Mouse (Mus musculus): ENCODE data around the gene Klf5. TPM values are rescaled to one million over a fixed set of nuclear protein-coding genes. Genes with fewer than 3 reads are reported as not detected.

Gene Klf5
- total and polyA plus RNA-seq, 2 experiments, result 0.09 to 0.12 TPM

GRCm38 (mm10) chr14:99292176-99292575 lies 6.3 kb upstream of the Klf5 start:
- H3K4me3 ChIP-seq (ENCODE audit: insufficient read depth, low read depth, low read length), result no peak overlapping the region
- 94% methylated on average over 5 of the region's 5 CpGs for WGBS
- no peak overlapping the region for H3K9ac ChIP-seq (ENCODE audit: low read depth, low read length)
- no peaks in the 10 kb centered on the region for H3K4me1 ChIP-seq (ENCODE audit: control insufficient read depth, insufficient read depth, low read length)
- H3K27me3 ChIP-seq (ENCODE audit: control insufficient read depth, insufficient read depth, low read length), result no peaks in the 10 kb centered on the region
- no peaks in the 10 kb centered on the region for H3K36me3 ChIP-seq (ENCODE audit: control insufficient read depth, insufficient read depth, low read length)
- no peaks in the 10 kb centered on the region for H3K79me2 ChIP-seq (ENCODE audit: control insufficient read depth, insufficient read depth, low read length)
- no peak for TF ChIP-seq CTCF (IDR thresholded peaks at IDR 0.05; ENCODE audit: low read depth, low read length)
- no peak for TF ChIP-seq POLR2A (IDR thresholded peaks at IDR 0.05; ENCODE audit: extremely low read depth, insufficient read depth, low read length)
- H3K27ac ChIP-seq (replicated peaks; ENCODE audit: insufficient read depth, low read depth, low read length), result no peak overlapping the region
- DNase-seq (ENCODE audit: extremely low read depth, low read depth, low spot score), result no peak

GRCm38 (mm10) chr14:99294424-99294823 lies 4.1 kb upstream of the Klf5 start:
- DNase-seq (ENCODE audit: extremely low read depth, low read depth, low spot score), result no peak
- Histone ChIP-seq H3K27me3 (ENCODE audit: control insufficient read depth, insufficient read depth, low read length) (peaks cover 8% of the 10 kb centered on the region), H3K36me3 (ENCODE audit: control insufficient read depth, insufficient read depth, low read length) (no peaks in the 10 kb centered on the region), H3K79me2 (ENCODE audit: control insufficient read depth, insufficient read depth, low read length) (no peaks in the 10 kb centered on the region), H3K27ac (replicated peaks; ENCODE audit: insufficient read depth, low read depth, low read length) (no peak overlapping the region), H3K4me1 (ENCODE audit: control insufficient read depth, insufficient read depth, low read length) (no peaks in the 10 kb centered on the region; the same call in 1 of the 2 replicates), H3K9ac (ENCODE audit: low read depth, low read length) (no peak overlapping the region), H3K4me3 (ENCODE audit: insufficient read depth, low read depth, low read length) (no peak overlapping the region)
- WGBS, result 93% methylated on average over 8 of the region's 8 CpGs
- TF ChIP-seq POLR2A (IDR thresholded peaks at IDR 0.05; ENCODE audit: extremely low read depth, insufficient read depth, low read length), result no peak
- TF ChIP-seq CTCF (IDR thresholded peaks at IDR 0.05; ENCODE audit: low read depth, low read length), result no peak

GRCm38 (mm10) chr14:99295606-99296341 lies 2.7 kb upstream of the Klf5 start:
- Histone ChIP-seq H3K27me3 (ENCODE audit: control insufficient read depth, insufficient read depth, low read length) (peaks cover 8% of the 10 kb centered on the region), H3K27ac (replicated peaks; ENCODE audit: insufficient read depth, low read depth, low read length) (no peak overlapping the region), H3K36me3 (ENCODE audit: control insufficient read depth, insufficient read depth, low read length) (no peaks in the 10 kb centered on the region), H3K9ac (ENCODE audit: low read depth, low read length) (no peak overlapping the region), H3K4me3 (ENCODE audit: insufficient read depth, low read depth, low read length) (no peak overlapping the region), H3K79me2 (ENCODE audit: control insufficient read depth, insufficient read depth, low read length) (no peaks in the 10 kb centered on the region), H3K4me1 (ENCODE audit: control insufficient read depth, insufficient read depth, low read length) (no peaks in the 10 kb centered on the region; the same call in 1 of the 2 replicates)
- no peak for DNase-seq (ENCODE audit: extremely low read depth, low read depth, low spot score)
- WGBS, result 21% methylated on average over 15 of the region's 15 CpGs
- TF ChIP-seq POLR2A (IDR thresholded peaks at IDR 0.05; ENCODE audit: extremely low read depth, insufficient read depth, low read length), result no peak
- no peak for TF ChIP-seq CTCF (IDR thresholded peaks at IDR 0.05; ENCODE audit: low read depth, low read length)

GRCm38 (mm10) chr14:99299022-99299481 lies 561 bp downstream of the Klf5 start:
- peak overlapping the region; percentile 42 for H3K9ac ChIP-seq (ENCODE audit: low read depth, low read length)
- TF ChIP-seq POLR2A (IDR thresholded peaks at IDR 0.05; ENCODE audit: extremely low read depth, insufficient read depth, low read length), result no peak
- no peak for TF ChIP-seq CTCF (IDR thresholded peaks at IDR 0.05; ENCODE audit: low read depth, low read length)
- peaks cover 11% of the 10 kb centered on the region for H3K27me3 ChIP-seq (ENCODE audit: control insufficient read depth, insufficient read depth, low read length)
- no peak overlapping the region for H3K27ac ChIP-seq (replicated peaks; ENCODE audit: insufficient read depth, low read depth, low read length)
- no peak for DNase-seq (ENCODE audit: extremely low read depth, low read depth, low spot score)
- no peaks in the 10 kb centered on the region for H3K36me3 ChIP-seq (ENCODE audit: control insufficient read depth, insufficient read depth, low read length)
- no peaks in the 10 kb centered on the region for H3K79me2 ChIP-seq (ENCODE audit: control insufficient read depth, insufficient read depth, low read length)
- no peaks in the 10 kb centered on the region; the same call in 1 of the 2 replicates for H3K4me1 ChIP-seq (ENCODE audit: control insufficient read depth, insufficient read depth, low read length)
- WGBS, result under 1% methylated on average over 60 of the region's 60 CpGs
- peak overlapping the region; percentile 46; the same call in 1 of the 2 replicates for H3K4me3 ChIP-seq (ENCODE audit: insufficient read depth, low read depth, low read length)

DNA sequence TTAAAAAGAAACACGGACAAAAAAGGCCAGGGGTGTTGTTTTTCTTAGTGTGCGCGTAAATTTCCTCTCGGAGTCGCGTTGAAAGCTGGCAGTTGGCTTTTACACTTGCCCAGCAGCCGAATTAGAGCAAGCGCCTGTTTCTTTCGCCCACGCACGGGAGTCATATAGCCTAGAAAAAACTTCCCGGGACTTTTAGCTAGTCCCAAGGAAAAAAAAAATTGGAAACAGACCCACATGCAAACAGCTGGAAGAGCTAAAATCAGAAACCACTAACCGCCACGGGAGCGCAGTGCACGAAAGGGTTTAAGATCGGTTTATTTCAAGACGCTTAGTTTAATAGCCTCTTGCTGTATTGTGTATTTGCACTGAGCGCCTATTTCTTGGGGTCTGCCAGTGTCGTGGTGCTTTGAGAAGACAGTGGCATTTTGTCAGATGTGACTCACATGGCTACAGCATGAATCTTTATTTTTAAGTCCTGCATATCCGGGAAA lies 1.3 kb downstream of the Klf5 start:
- WGBS, result 14% methylated on average over 21 of the region's 21 CpGs
- no peak overlapping the region for H3K27ac ChIP-seq (replicated peaks; ENCODE audit: insufficient read depth, low read depth, low read length)
- no peaks in the 10 kb centered on the region for H3K36me3 ChIP-seq (ENCODE audit: control insufficient read depth, insufficient read depth, low read length)
- TF ChIP-seq POLR2A (IDR thresholded peaks at IDR 0.05; ENCODE audit: extremely low read depth, insufficient read depth, low read length), result no peak
- no peak for TF ChIP-seq CTCF (IDR thresholded peaks at IDR 0.05; ENCODE audit: low read depth, low read length)
- H3K27me3 ChIP-seq (ENCODE audit: control insufficient read depth, insufficient read depth, low read length), result peaks cover 11% of the 10 kb centered on the region
- DNase-seq (ENCODE audit: extremely low read depth, low read depth, low spot score), result no peak
- H3K9ac ChIP-seq (ENCODE audit: low read depth, low read length), result no peak overlapping the region
- no peak overlapping the region for H3K4me3 ChIP-seq (ENCODE audit: insufficient read depth, low read depth, low read length)
- no peaks in the 10 kb centered on the region; the same call in 1 of the 2 replicates for H3K4me1 ChIP-seq (ENCODE audit: control insufficient read depth, insufficient read depth, low read length)
- H3K79me2 ChIP-seq (ENCODE audit: control insufficient read depth, insufficient read depth, low read length), result no peaks in the 10 kb centered on the region

- Histone ChIP-seq H3K27me3 (ENCODE audit: control insufficient read depth, insufficient read depth, low read length) (peaks cover 11% of the 10 kb centered on the region), H3K27ac (replicated peaks; ENCODE audit: insufficient read depth, low read depth, low read length) (no peak overlapping the region), H3K79me2 (ENCODE audit: control insufficient read depth, insufficient read depth, low read length) (no peaks in the 10 kb centered on the region), H3K9ac (ENCODE audit: low read depth, low read length) (no peak overlapping the region), H3K4me3 (ENCODE audit: insufficient read depth, low read depth, low read length) (no peak overlapping the region), H3K36me3 (ENCODE audit: control insufficient read depth, insufficient read depth, low read length) (no peaks in the 10 kb centered on the region), H3K4me1 (ENCODE audit: control insufficient read depth, insufficient read depth, low read length) (no peaks in the 10 kb centered on the region; the same call in 1 of the 2 replicates)
- WGBS, result 81% methylated on average over 11 of the region's 11 CpGs
- no peak for TF ChIP-seq POLR2A (IDR thresholded peaks at IDR 0.05; ENCODE audit: extremely low read depth, insufficient read depth, low read length)
- no peak for TF ChIP-seq CTCF (IDR thresholded peaks at IDR 0.05; ENCODE audit: low read depth, low read length)
- DNase-seq (ENCODE audit: extremely low read depth, low read depth, low spot score), result no peak
Observed at GRCm38 (mm10) chr14:99301472-99301871, 3.0 kb downstream of the Klf5 start.
